Mouse (Mus musculus): ENCODE results near the gene Chrm1. TPM values are rescaled to one million over a fixed set of nuclear protein-coding genes. Genes with fewer than 3 reads are reported as not detected.

Chrm1 gene
- polyA plus RNA-seq (2014; fragmentation: Nextera tagmentation; extraction: Ambion mirVana) = 0.12 TPM in 1 of 2 replicates, not detected in the other

DNA sequence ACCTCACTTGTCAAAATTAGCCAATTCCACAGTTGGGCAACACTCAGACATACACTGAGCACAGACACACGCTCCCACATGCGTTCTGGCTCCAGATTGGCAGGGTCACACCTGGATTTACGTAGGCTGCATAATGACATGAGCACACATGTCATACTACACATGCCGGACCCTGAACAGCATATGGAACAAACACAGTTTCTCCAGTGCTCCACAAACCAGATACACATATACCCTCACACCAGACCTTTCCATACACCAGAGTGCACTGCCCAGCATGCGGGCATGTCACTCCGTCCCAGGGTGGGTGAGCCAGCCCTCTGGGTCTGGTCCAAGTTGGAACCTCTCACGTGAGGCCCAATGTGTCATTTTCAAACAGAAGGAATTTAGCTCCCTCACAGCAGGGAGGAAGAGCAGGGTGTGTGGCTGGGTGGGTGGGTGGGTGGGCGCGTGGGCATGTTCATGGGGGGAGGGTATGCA is at the start of gene Chrm1:
Chrm1 (plus strand) TSS at position 430 of the 480 bp plus-strand sequence.
- DNase-seq (ENCODE audit: low spot score) (no peak), ATAC-seq (replicated peaks; ENCODE audit: low FRiP score) (no peak)
- H3K27me3 ChIP-seq (replicated peaks; ENCODE audit: control insufficient read depth, insufficient read depth, low read length) = no peaks in the 10 kb centered on the region
- no peaks in the 10 kb centered on the region for H3K9me3 ChIP-seq (ENCODE audit: control insufficient read depth, low read length)
- no peaks in the 10 kb centered on the region; the same call in 1 of the 2 replicates for H3K4me1 ChIP-seq (replicated peaks; ENCODE audit: control insufficient read depth, insufficient read depth, low read length)
- no peak within 1 kb of the TSS for H3K9ac ChIP-seq (ENCODE audit: low read depth, low read length)
- WGBS = 78% methylated on average over 9 of the region's 9 CpGs
- H3K36me3 ChIP-seq (ENCODE audit: control insufficient read depth, insufficient read depth, low read length) = no peaks in the 10 kb centered on the region
- no peak within 1 kb of the TSS for H3K27ac ChIP-seq (ENCODE audit: low read depth, low read length)
- H3K4me3 ChIP-seq (ENCODE audit: low read depth, low read length) = peak within 1 kb of the TSS; percentile 45
- peak within 1 kb of the TSS; percentile 89 for H3K4me2 ChIP-seq

GRCm38 (mm10) chr19:8614343-8614742 is 49.2 kb upstream of the Chrm1 start:
- Histone ChIP-seq H3K4me3 (ENCODE audit: low read depth, low read length) (no peak overlapping the region), H3K9ac (ENCODE audit: low read depth, low read length) (no peak overlapping the region), H3K9me3 (ENCODE audit: control insufficient read depth, low read length) (no peaks in the 10 kb centered on the region), H3K4me1 (replicated peaks; ENCODE audit: control insufficient read depth, insufficient read depth, low read length) (no peaks in the 10 kb centered on the region), H3K36me3 (ENCODE audit: control insufficient read depth, insufficient read depth, low read length) (no peaks in the 10 kb centered on the region), H3K27me3 (replicated peaks; ENCODE audit: control insufficient read depth, insufficient read depth, low read length) (no peaks in the 10 kb centered on the region), H3K4me2 (no peak overlapping the region), H3K27ac (ENCODE audit: low read depth, low read length) (no peak overlapping the region)
- WGBS = 31% methylated on average over 2 of the region's 2 CpGs
- ATAC-seq (replicated peaks; ENCODE audit: low FRiP score) (no peak), DNase-seq (ENCODE audit: low spot score) (no peak)

DNA sequence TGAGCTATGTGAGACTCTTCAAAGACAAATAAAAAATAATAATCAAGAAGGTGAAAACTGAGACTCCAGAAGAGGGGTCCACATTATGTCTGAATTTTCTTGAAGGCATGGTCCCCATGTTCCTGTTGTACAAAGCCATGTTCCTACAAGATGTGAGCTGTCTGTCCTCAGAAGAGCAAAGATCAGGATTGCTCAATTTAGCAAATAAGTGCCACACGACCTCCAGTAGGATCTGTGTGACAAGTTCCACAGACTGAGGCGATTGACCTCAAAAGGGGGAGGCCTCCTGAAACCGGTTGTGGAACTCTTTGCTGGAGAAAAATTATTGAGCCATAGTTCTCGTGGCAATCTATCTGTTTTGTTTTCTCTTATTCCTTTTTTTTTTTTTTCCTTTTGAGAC is 47.3 kb upstream of the Chrm1 start:
- no peak overlapping the region for H3K4me3 ChIP-seq (ENCODE audit: low read depth, low read length)
- H3K9me3 ChIP-seq (ENCODE audit: control insufficient read depth, low read length) = no peaks in the 10 kb centered on the region
- DNase-seq (ENCODE audit: low spot score) (no peak), ATAC-seq (replicated peaks; ENCODE audit: low FRiP score) (no peak)
- H3K4me1 ChIP-seq (replicated peaks; ENCODE audit: control insufficient read depth, insufficient read depth, low read length) = no peaks in the 10 kb centered on the region
- H3K9ac ChIP-seq (ENCODE audit: low read depth, low read length) = no peak overlapping the region
- no peaks in the 10 kb centered on the region for H3K27me3 ChIP-seq (replicated peaks; ENCODE audit: control insufficient read depth, insufficient read depth, low read length)
- 48% methylated on average over 4 of the region's 4 CpGs for WGBS
- no peaks in the 10 kb centered on the region for H3K36me3 ChIP-seq (ENCODE audit: control insufficient read depth, insufficient read depth, low read length)
- H3K27ac ChIP-seq (ENCODE audit: low read depth, low read length) = no peak overlapping the region
- H3K4me2 ChIP-seq = no peak overlapping the region

DNA sequence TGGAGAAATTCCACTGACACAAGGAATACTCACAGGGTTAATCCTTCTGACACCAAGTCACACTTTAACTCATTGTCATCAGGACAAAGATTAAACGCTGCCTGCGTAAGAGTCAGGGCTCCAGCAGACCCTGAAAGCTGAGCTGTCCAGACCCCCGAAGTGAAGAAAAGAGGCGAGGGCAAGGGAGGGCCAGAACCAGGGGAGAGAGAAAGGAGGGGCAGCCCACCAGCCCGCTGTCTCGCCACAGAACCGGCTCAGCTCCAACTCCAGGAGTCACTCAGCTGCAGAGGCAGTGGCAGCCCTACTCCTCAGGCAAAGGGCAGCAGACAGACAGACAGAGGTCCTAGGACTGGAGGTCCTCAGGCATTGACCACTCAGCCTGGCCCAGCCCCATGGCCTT is 45.7 kb upstream of the Chrm1 start, which contains the start of gene Slc22a6:
Slc22a6 (plus strand) TSS at position 136 of the 400 bp plus-strand sequence.
- WGBS = 51% methylated on average over 7 of the region's 7 CpGs
- Histone ChIP-seq H3K27me3 (replicated peaks; ENCODE audit: control insufficient read depth, insufficient read depth, low read length) (no peaks in the 10 kb centered on the region), H3K4me3 (ENCODE audit: low read depth, low read length) (no peak within 1 kb of the TSS), H3K4me1 (replicated peaks; ENCODE audit: control insufficient read depth, insufficient read depth, low read length) (no peaks in the 10 kb centered on the region), H3K27ac (ENCODE audit: low read depth, low read length) (no peak within 1 kb of the TSS), H3K9ac (ENCODE audit: low read depth, low read length) (no peak within 1 kb of the TSS), H3K36me3 (ENCODE audit: control insufficient read depth, insufficient read depth, low read length) (no peaks in the 10 kb centered on the region), H3K4me2 (no peak within 1 kb of the TSS), H3K9me3 (ENCODE audit: control insufficient read depth, low read length) (no peaks in the 10 kb centered on the region)
- ATAC-seq (replicated peaks; ENCODE audit: low FRiP score) (no peak), DNase-seq (ENCODE audit: low spot score) (no peak)

DNA sequence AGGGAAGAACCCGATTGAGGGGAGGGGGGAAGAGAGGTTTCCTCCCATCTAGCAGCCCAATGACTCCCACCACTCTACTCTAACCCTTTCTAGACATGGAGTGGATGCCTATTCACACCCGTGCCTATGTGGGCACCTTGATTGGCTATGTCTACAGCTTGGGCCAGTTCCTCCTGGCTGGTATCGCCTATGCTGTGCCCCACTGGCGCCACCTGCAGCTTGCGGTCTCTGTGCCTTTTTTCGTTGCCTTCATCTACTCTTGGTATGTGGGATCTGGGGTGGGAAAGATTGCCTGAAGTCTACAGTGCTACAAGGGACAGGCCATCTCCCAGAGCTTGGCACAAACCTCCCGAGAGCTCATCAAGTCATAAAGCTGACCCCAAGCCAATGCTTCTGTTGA is 42.5 kb upstream of the Chrm1 start:
- Histone ChIP-seq H3K36me3 (ENCODE audit: control insufficient read depth, insufficient read depth, low read length) (no peaks in the 10 kb centered on the region), H3K27ac (ENCODE audit: low read depth, low read length) (no peak overlapping the region), H3K4me1 (replicated peaks; ENCODE audit: control insufficient read depth, insufficient read depth, low read length) (no peaks in the 10 kb centered on the region), H3K4me2 (no peak overlapping the region), H3K4me3 (ENCODE audit: low read depth, low read length) (no peak overlapping the region), H3K9ac (ENCODE audit: low read depth, low read length) (no peak overlapping the region), H3K9me3 (ENCODE audit: control insufficient read depth, low read length) (no peaks in the 10 kb centered on the region), H3K27me3 (replicated peaks; ENCODE audit: control insufficient read depth, insufficient read depth, low read length) (no peaks in the 10 kb centered on the region)
- no peak for ATAC-seq (replicated peaks; ENCODE audit: low FRiP score)
- WGBS = 85% methylated on average over 7 of the region's 7 CpGs
- DNase-seq (ENCODE audit: low spot score) = no peak

DNA sequence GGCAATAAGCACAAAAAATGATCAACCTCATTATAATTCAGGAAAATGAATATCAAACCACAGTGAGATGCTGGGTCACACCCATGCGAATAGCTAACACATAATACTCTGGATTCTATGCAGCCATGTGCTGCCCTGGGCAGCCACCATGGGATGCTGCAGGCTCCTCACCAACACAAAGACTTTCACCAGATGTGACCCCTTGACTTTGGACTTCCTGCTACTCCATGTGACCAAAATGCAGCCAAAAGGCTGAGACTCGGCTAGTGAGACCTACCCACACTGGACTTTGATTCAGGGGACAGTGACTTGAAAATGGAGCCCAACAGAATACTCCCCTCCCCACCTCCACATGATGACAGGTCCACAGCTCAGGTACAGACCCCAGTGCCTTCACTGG is 33.3 kb upstream of the Chrm1 start:
- WGBS = 74% methylated on average over 2 of the region's 2 CpGs
- H3K4me3 ChIP-seq (ENCODE audit: low read depth, low read length) = no peak overlapping the region
- no peaks in the 10 kb centered on the region for H3K9me3 ChIP-seq (ENCODE audit: control insufficient read depth, low read length)
- DNase-seq (ENCODE audit: low spot score) (no peak), ATAC-seq (replicated peaks; ENCODE audit: low FRiP score) (no peak)
- no peak overlapping the region for H3K27ac ChIP-seq (ENCODE audit: low read depth, low read length)
- no peak overlapping the region for H3K4me2 ChIP-seq
- no peak overlapping the region for H3K9ac ChIP-seq (ENCODE audit: low read depth, low read length)
- no peaks in the 10 kb centered on the region for H3K36me3 ChIP-seq (ENCODE audit: control insufficient read depth, insufficient read depth, low read length)
- no peaks in the 10 kb centered on the region for H3K4me1 ChIP-seq (replicated peaks; ENCODE audit: control insufficient read depth, insufficient read depth, low read length)
- no peaks in the 10 kb centered on the region for H3K27me3 ChIP-seq (replicated peaks; ENCODE audit: control insufficient read depth, insufficient read depth, low read length)

- H3K4me1 ChIP-seq (replicated peaks; ENCODE audit: control insufficient read depth, insufficient read depth, low read length) = no peaks in the 10 kb centered on the region
- H3K9ac ChIP-seq (ENCODE audit: low read depth, low read length) = no peak overlapping the region
- H3K27ac ChIP-seq (ENCODE audit: low read depth, low read length) = no peak overlapping the region
- H3K9me3 ChIP-seq (ENCODE audit: control insufficient read depth, low read length) = no peaks in the 10 kb centered on the region
- ATAC-seq (replicated peaks; ENCODE audit: low FRiP score) (no peak), DNase-seq (ENCODE audit: low spot score) (no peak)
- H3K36me3 ChIP-seq (ENCODE audit: control insufficient read depth, insufficient read depth, low read length) = no peaks in the 10 kb centered on the region
- WGBS = 72% methylated on average over 6 of the region's 6 CpGs
- H3K27me3 ChIP-seq (replicated peaks; ENCODE audit: control insufficient read depth, insufficient read depth, low read length) = no peaks in the 10 kb centered on the region
- H3K4me3 ChIP-seq (ENCODE audit: low read depth, low read length) = no peak overlapping the region
- no peak overlapping the region for H3K4me2 ChIP-seq
Observed at GRCm38 (mm10) chr19:8630826-8631225, 32.8 kb upstream of the Chrm1 start.

DNA sequence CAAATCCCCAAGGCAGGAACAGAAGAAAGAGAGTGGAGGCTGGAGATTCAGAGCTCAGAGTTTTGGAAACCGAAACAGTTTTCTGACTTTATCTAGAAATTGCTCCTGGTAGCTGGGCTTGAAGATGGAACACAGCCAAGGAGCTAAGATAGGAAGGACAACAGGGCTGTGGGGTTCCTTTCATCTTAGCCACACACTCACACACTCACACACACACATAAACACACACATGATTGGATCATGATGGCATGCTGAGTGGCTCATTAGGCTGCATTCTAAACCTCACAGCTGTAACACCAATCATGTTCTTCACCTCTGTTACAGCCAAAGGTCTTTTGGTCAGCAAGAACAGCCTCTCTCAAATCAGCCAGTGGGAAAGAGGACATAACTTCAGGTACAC is 31.6 kb upstream of the Chrm1 start:
- H3K36me3 ChIP-seq (ENCODE audit: control insufficient read depth, insufficient read depth, low read length) = no peaks in the 10 kb centered on the region
- no peaks in the 10 kb centered on the region for H3K27me3 ChIP-seq (replicated peaks; ENCODE audit: control insufficient read depth, insufficient read depth, low read length)
- no peak overlapping the region for H3K27ac ChIP-seq (ENCODE audit: low read depth, low read length)
- H3K4me1 ChIP-seq (replicated peaks; ENCODE audit: control insufficient read depth, insufficient read depth, low read length) = no peaks in the 10 kb centered on the region
- H3K4me2 ChIP-seq = no peak overlapping the region
- DNase-seq (ENCODE audit: low spot score) = no peak
- H3K4me3 ChIP-seq (ENCODE audit: low read depth, low read length) = no peak overlapping the region
- no peaks in the 10 kb centered on the region for H3K9me3 ChIP-seq (ENCODE audit: control insufficient read depth, low read length)
- WGBS = 72% methylated on average over 1 of the region's 1 CpGs
- H3K9ac ChIP-seq (ENCODE audit: low read depth, low read length) = no peak overlapping the region
- no peak for ATAC-seq (replicated peaks; ENCODE audit: low FRiP score)

- ATAC-seq (replicated peaks; ENCODE audit: low FRiP score) (no peak), DNase-seq (ENCODE audit: low spot score) (no peak)
- Histone ChIP-seq H3K4me2 (no peak overlapping the region), H3K9me3 (ENCODE audit: control insufficient read depth, low read length) (no peaks in the 10 kb centered on the region), H3K36me3 (ENCODE audit: control insufficient read depth, insufficient read depth, low read length) (no peaks in the 10 kb centered on the region), H3K9ac (ENCODE audit: low read depth, low read length) (no peak overlapping the region), H3K4me1 (replicated peaks; ENCODE audit: control insufficient read depth, insufficient read depth, low read length) (no peaks in the 10 kb centered on the region), H3K27ac (ENCODE audit: low read depth, low read length) (no peak overlapping the region), H3K27me3 (replicated peaks; ENCODE audit: control insufficient read depth, insufficient read depth, low read length) (no peaks in the 10 kb centered on the region), H3K4me3 (ENCODE audit: low read depth, low read length) (no peak overlapping the region)
- WGBS = 28% methylated on average over 5 of the region's 5 CpGs
Observed at GRCm38 (mm10) chr19:8642086-8642485, 21.5 kb upstream of the Chrm1 start.

Data from liver, embryonic 11.5 days (tissue).